12 mouse cellular contexts compared by ENCODE assay signal in genomic region chr6:28827565-28827964, GRCm38 (mm10). TPM values are rescaled to one million over a fixed set of nuclear protein-coding genes. Genes with fewer than 3 reads are reported as not detected.
DNase-seq lines count a peak whose midpoint lies in the region; ATAC-seq and TF ChIP-seq lines count a peak whose summit lies in the region.
"Had no signal": no experiment of that assay in that cellular context is flagged by ENCODE, and none has a peak within 500 bp of the region (broad histone marks: within the 10 kb centered on the region; RNA-seq: fewer than 3 reads in every experiment).

No protein-coding gene starts in this region.

- H3K9ac ChIP-seq in lung, postnatal 0 days (replicated peaks; ENCODE audit: low read depth): no peak overlapping the region
- peak overlapping the region; percentile 47 for H3K9ac ChIP-seq in forebrain, embryonic 15.5 days (replicated peaks)
- H3K9ac ChIP-seq in midbrain, embryonic 11.5 days (ENCODE audit: low read length): peak overlapping the region; percentile 0; the same call in 1 of the 2 replicates

- H3K27ac ChIP-seq in lung, postnatal 0 days (ENCODE audit: low read length): no peak overlapping the region
- peak overlapping the region; percentile 44; the same call in 1 of the 2 replicates for H3K27ac ChIP-seq in forebrain, embryonic 15.5 days (replicated peaks)
- H3K27ac ChIP-seq in midbrain, embryonic 11.5 days (ENCODE audit: low read depth, low read length): no peak overlapping the region
- H3K27ac ChIP-seq: heart, embryonic 10.5 days had no signal

- peaks cover 2% of the 10 kb centered on the region; the same call in 1 of the 2 replicates for H3K4me1 ChIP-seq in lung, postnatal 0 days (ENCODE audit: insufficient read depth, low read depth, low read length)
- H3K4me1 ChIP-seq in forebrain, embryonic 15.5 days: peaks cover 78% of the 10 kb centered on the region
- H3K4me1 ChIP-seq in midbrain, embryonic 11.5 days (ENCODE audit: control insufficient read depth, insufficient read depth, low read length): peaks cover 37% of the 10 kb centered on the region

- H3K9me3 ChIP-seq in lung, postnatal 0 days (ENCODE audit: low read length): no peaks in the 10 kb centered on the region
- no peaks in the 10 kb centered on the region for H3K9me3 ChIP-seq in forebrain, embryonic 15.5 days
- H3K9me3 ChIP-seq in midbrain, embryonic 11.5 days (ENCODE audit: control insufficient read depth, low read length): no peaks in the 10 kb centered on the region
- H3K9me3 ChIP-seq: heart, embryonic 10.5 days had no signal

- H3K4me3 ChIP-seq in lung, postnatal 0 days (ENCODE audit: low read depth, low read length): no peak overlapping the region
- H3K4me3 ChIP-seq in forebrain, embryonic 15.5 days: peak overlapping the region; percentile 41
- no peak overlapping the region for H3K4me3 ChIP-seq in midbrain, embryonic 11.5 days (ENCODE audit: low read depth, low read length)
- H3K4me3 ChIP-seq: heart, embryonic 10.5 days had no signal

- no peak for TF ChIP-seq EP300 in lung, postnatal 0 days (IDR thresholded peaks at IDR 0.05)

- WGBS in lung, postnatal 0 days: 46% methylated on average over 3 of the region's 3 CpGs
- 9% methylated on average over 3 of the region's 3 CpGs for WGBS in forebrain, embryonic 15.5 days
- 22% methylated on average over 3 of the region's 3 CpGs for WGBS in midbrain, embryonic 11.5 days

- no peaks in the 10 kb centered on the region; the same call in 1 of the 2 replicates for H3K27me3 ChIP-seq in lung, postnatal 0 days (replicated peaks; ENCODE audit: insufficient read depth, low read length)
- H3K27me3 ChIP-seq in forebrain, embryonic 15.5 days: no peaks in the 10 kb centered on the region
- H3K27me3 ChIP-seq in midbrain, embryonic 11.5 days (ENCODE audit: control insufficient read depth, insufficient read depth, low read length): peaks cover 4% of the 10 kb centered on the region

- no peak overlapping the region for H3K4me2 ChIP-seq in lung, postnatal 0 days (replicated peaks; ENCODE audit: low read depth, low read length)
- H3K4me2 ChIP-seq in forebrain, embryonic 15.5 days (replicated peaks): peak overlapping the region; percentile 98
- peak overlapping the region; percentile 36; the same call in 1 of the 2 replicates for H3K4me2 ChIP-seq in midbrain, embryonic 11.5 days
- H3K4me2 ChIP-seq: liver, embryonic 11.5 days had no signal

- TF ChIP-seq CTCF in lung, postnatal 0 days (IDR thresholded peaks at IDR 0.05): no peak

- no peak for DNase-seq in lung, postnatal 0 days (ENCODE audit: low spot score)
- no peak for DNase-seq in lung, postnatal 36 days
- no peak for DNase-seq in midbrain, embryonic 11.5 days (ENCODE audit: low spot score, missing footprints)
- no peak for DNase-seq in right cerebral cortex, postnatal 4 days
- DNase-seq in urinary bladder, postnatal 4 days (ENCODE audit: low spot score in 2 of 2): no peak
- DNase-seq in thymus, adult 18-20 months: no peak
- DNase-seq: kidney, postnatal 36 days; thymus, postnatal 4 days had no signal

- no peaks in the 10 kb centered on the region for H3K36me3 ChIP-seq in lung, postnatal 0 days (ENCODE audit: insufficient read depth, low read length)
- H3K36me3 ChIP-seq in forebrain, embryonic 15.5 days: peaks cover 9% of the 10 kb centered on the region; the same call in 1 of the 2 replicates
- H3K36me3 ChIP-seq in midbrain, embryonic 11.5 days (ENCODE audit: control insufficient read depth, insufficient read depth, low read length): 0 out of 2 replicates have a peak, but pooled peaks cover 2% of the 10 kb centered on the region

- peak; percentile 25; the same call in 1 of the 2 replicates for ATAC-seq in lung, postnatal 0 days
- no peak for ATAC-seq in forebrain, embryonic 15.5 days (replicated peaks)
- no peak for ATAC-seq in midbrain, embryonic 11.5 days (ENCODE audit: low FRiP score)

RNA-seq across cellular contexts. Expression of gene Lrrc4, which starts 4.0 kb away (rescaled TPM):
- polyA plus RNA-seq in lung, postnatal 0 days (2015; fragmentation: Nextera tagmentation; extraction: Ambion mirVana): 0.35 TPM in 2 replicates
- polyA plus RNA-seq in forebrain, embryonic 15.5 days (2015; fragmentation: Nextera tagmentation; extraction: Ambion mirVana): 6.4 and 6.5 TPM in 2 replicates
- polyA plus RNA-seq in midbrain, embryonic 11.5 days (2014; fragmentation: Nextera tagmentation; extraction: Ambion mirVana): 2.2 and 2.7 TPM in 2 replicates
- polyA plus RNA-seq: G1E had no signal
